Mouse (Mus musculus): Measurements from ENCODE around the gene Gdf5.

DNA sequence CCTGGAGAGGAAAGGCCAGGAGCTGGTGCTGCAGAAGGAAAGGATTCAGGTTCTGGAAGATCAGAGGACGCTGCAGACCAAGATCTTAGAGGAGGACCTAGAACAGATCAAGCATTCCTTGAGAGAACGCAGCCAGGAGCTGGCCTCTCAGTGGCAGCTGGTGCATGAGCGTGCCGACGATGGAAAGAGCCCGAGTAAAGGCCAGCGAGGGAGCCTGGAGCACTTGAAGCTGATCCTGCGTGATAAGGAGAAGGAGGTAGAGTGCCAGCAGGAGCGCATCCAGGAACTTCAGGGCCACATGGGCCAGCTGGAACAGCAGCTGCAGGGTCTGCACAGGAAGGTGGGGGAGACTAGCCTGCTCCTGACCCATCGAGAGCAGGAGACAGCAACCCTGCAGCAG, 46.0 kb upstream of the Gdf5 start:
- no peak for TF ChIP-seq CTCF (conservative IDR thresholded peaks at IDR 0.05; ENCODE audit: low read length)
- TF ChIP-seq NANOG (IDR thresholded peaks at IDR 0.05; ENCODE audit: borderline replicate concordance, low read length), result no peak
- no peak for TF ChIP-seq POU5F1 (IDR thresholded peaks at IDR 0.05; ENCODE audit: borderline replicate concordance, low read length)
